Mouse (Mus musculus) kidney, adult 2 months (tissue): ENCODE data around the gene Lrmp.

ENCODE experiments used
- CTCF ChIP-seq: fragments of 200-500 bp; conservative IDR thresholded peaks from 2 replicates; pipeline ENCODE4 v1.5.1; 2011; ENCODE audit warnings: low read depth, mild to moderate bottlenecking, control low read depth, low read length, moderate library complexity, mixed read lengths; ENCODE audit not compliant: insufficient read depth, insufficient read length
- POLR2A ChIP-seq: fragments of 200-500 bp; IDR thresholded peaks from one replicate; pipeline ENCODE4 v1.6.1; 2011; ENCODE audit warnings: low read depth, low read length, control low read depth

GRCm38 (mm10) chr6:145066416-145066815, 49.0 kb upstream of the Lrmp start:
- TF ChIP-seq CTCF (no peak), POLR2A (no peak)
